Mouse (Mus musculus) lung, embryonic 15.5 days (tissue): ENCODE measurements around the gene Pax2. TPM values are rescaled to one million over a fixed set of nuclear protein-coding genes. Genes with fewer than 3 reads are reported as not detected.
A peak's percentile ranks its signal among the peaks of the same experiment; 100 is the strongest.

Experiments used
- ATAC-seq: fragments of 200-750 bp; cut with Nextera tagmentation; 2 replicates; pipeline ENCODE4 v1.8.0; 2017; ENCODE audit warnings: moderate number of reproducible peaks, borderline replicate concordance; ENCODE audit not compliant: low FRiP score, low TSS enrichment; ENCODE audit errors: extremely low read depth
- H3K27ac ChIP-seq: fragments of 300-500 bp; sonication (generic); 2 replicates; pipeline ENCODE4 v1.5.1; 2015; ENCODE audit warnings: moderate library complexity, mild to moderate bottlenecking, inconsistent platforms
- H3K27me3 ChIP-seq: fragments of 300-500 bp; sonication (generic); 2 replicates; pipeline ENCODE4 v1.6.1; 2015; ENCODE audit warnings: inconsistent platforms
- H3K36me3 ChIP-seq: fragments of 300-500 bp; sonication (generic); 2 replicates; pipeline ENCODE4 v1.6.1; 2015; ENCODE audit warnings: inconsistent platforms
- H3K4me1 ChIP-seq: fragments of 300-500 bp; sonication (generic); 2 replicates; pipeline ENCODE4 v1.6.1; 2015; ENCODE audit warnings: inconsistent platforms
- H3K4me2 ChIP-seq: fragments of 300-500 bp; sonication (generic); 2 replicates; pipeline ENCODE4 v1.6.1; 2015; ENCODE audit warnings: inconsistent platforms, mild to moderate bottlenecking, moderate library complexity
- H3K4me3 ChIP-seq: fragments of 300-500 bp; sonication (generic); 2 replicates; pipeline ENCODE4 v1.5.1; 2015; ENCODE audit warnings: mild to moderate bottlenecking, inconsistent platforms
- H3K9ac ChIP-seq: fragments of 300-500 bp; sonication (generic); 2 replicates; pipeline ENCODE4 v1.6.1; 2015; ENCODE audit warnings: inconsistent platforms
- H3K9me3 ChIP-seq: fragments of 300-500 bp; sonication (generic); 2 replicates; pipeline ENCODE4 v1.6.1; 2016; ENCODE audit warnings: inconsistent platforms
- WGBS: fragments of 180-500 bp; shearing (Covaris S2); methylation state at CpG from one replicate; pipeline ENCODE4 v1.1.7; 2015; 5-methylcytosine and 5-hydroxymethylcytosine counted together
- polyA plus RNA-seq: library from polyadenylated mRNA; unstranded; fragments of >200 nt; fragmentation: Nextera tagmentation; extraction: Ambion mirVana; gene quantifications from 2 replicates; pipeline ENCODE4 v1.2.1, GENCODE M21; 2015

The Pax2 gene
- polyA plus RNA-seq, 1 experiment from 2014 or later = 0.10 TPM

GRCm38 (mm10) chr19:44750051-44751041 lies 5.5 kb upstream of the Pax2 start:
- peak; percentile 62; the same call in 1 of the 2 replicates for ATAC-seq
- WGBS = under 1% methylated on average over 42 of the region's 42 CpGs
- peak overlapping the region; percentile 26 for H3K4me3 ChIP-seq
- peak overlapping the region; percentile 41; the same call in 1 of the 2 replicates for H3K27ac ChIP-seq
- peak overlapping the region; percentile 22; the same call in 1 of the 2 replicates for H3K9ac ChIP-seq
- peaks cover 100% of the 10 kb centered on the region for H3K27me3 ChIP-seq
- no peaks in the 10 kb centered on the region for H3K9me3 ChIP-seq
- H3K4me1 ChIP-seq = peaks cover 32% of the 10 kb centered on the region
- no peaks in the 10 kb centered on the region for H3K36me3 ChIP-seq
- peak overlapping the region; percentile 53 for H3K4me2 ChIP-seq

- H3K36me3 ChIP-seq = no peaks in the 10 kb centered on the region
- H3K9me3 ChIP-seq = no peaks in the 10 kb centered on the region
- peak overlapping the region; percentile 26; the same call in 1 of the 2 replicates for H3K4me3 ChIP-seq
- no peak for ATAC-seq
- H3K9ac ChIP-seq = no peak overlapping the region
- H3K4me1 ChIP-seq = peaks cover 39% of the 10 kb centered on the region
- H3K27ac ChIP-seq = no peak overlapping the region
- H3K27me3 ChIP-seq = peaks cover 100% of the 10 kb centered on the region
- H3K4me2 ChIP-seq = peak overlapping the region; percentile 53
- WGBS = 2% methylated on average over 9 of the region's 9 CpGs
Measured at GRCm38 (mm10) chr19:44751042-44751441, 4.8 kb upstream of the Pax2 start.

DNA sequence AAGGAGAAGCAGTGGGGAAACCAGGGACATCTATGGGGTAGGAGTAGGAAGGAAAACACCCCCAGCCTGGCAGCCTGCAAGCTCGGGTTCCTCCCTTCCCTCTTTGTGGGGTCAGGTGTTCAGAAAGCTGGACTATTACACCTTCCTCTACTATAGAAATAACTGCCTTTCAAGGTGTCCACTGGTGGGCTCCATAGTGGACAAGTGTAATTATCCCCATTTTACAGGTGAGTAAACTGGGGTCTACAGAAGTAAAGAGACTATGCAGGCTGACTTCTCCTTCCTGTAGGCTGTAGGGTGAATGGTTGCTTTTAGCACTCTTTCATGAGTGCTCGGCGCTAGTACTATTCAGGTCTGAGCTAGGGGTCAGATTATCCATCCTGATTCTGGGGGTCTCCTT lies 4.3 kb upstream of the Pax2 start:
- no peaks in the 10 kb centered on the region for H3K9me3 ChIP-seq
- H3K4me3 ChIP-seq = no peak overlapping the region
- ATAC-seq = no peak
- H3K27me3 ChIP-seq = peaks cover 100% of the 10 kb centered on the region
- H3K36me3 ChIP-seq = no peaks in the 10 kb centered on the region
- H3K4me2 ChIP-seq = no peak overlapping the region
- H3K27ac ChIP-seq = no peak overlapping the region
- H3K9ac ChIP-seq = no peak overlapping the region
- H3K4me1 ChIP-seq = peaks cover 41% of the 10 kb centered on the region
- WGBS = 9% methylated on average over 3 of the region's 3 CpGs

- Histone ChIP-seq H3K4me3 (no peak overlapping the region), H3K36me3 (no peaks in the 10 kb centered on the region), H3K27me3 (peaks cover 100% of the 10 kb centered on the region), H3K9me3 (no peaks in the 10 kb centered on the region), H3K4me2 (no peak overlapping the region), H3K9ac (no peak overlapping the region), H3K4me1 (peaks cover 44% of the 10 kb centered on the region), H3K27ac (no peak overlapping the region)
- ATAC-seq = no peak
- WGBS = 1% methylated on average over 31 of the region's 31 CpGs
Measured at GRCm38 (mm10) chr19:44752056-44752940, 3.5 kb upstream of the Pax2 start.

DNA sequence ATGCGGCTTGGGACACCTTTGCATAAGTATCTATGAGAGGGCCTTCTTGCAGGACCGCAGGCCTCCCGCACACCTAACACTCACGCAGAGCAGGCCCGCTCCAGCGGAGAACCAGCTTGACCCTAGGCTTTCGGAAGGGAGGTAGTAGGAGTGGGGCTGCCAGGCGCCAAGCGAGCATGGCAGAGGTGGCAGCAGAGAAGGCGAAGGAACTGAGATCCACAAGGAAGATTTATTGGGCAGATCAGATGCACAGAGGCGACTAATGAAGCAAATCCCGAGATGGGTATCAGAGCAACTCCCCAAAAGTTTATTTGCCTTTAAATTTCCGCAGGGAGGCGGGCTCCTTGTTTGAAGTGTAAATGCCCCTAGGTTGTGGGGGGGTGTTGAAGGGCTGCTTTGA lies 2.5 kb upstream of the Pax2 start:
- Histone ChIP-seq H3K36me3 (no peaks in the 10 kb centered on the region), H3K4me1 (peaks cover 44% of the 10 kb centered on the region), H3K4me3 (no peak overlapping the region), H3K9ac (no peak overlapping the region), H3K27ac (no peak overlapping the region), H3K27me3 (peaks cover 99% of the 10 kb centered on the region), H3K4me2 (no peak overlapping the region), H3K9me3 (no peaks in the 10 kb centered on the region)
- WGBS = 4% methylated on average over 14 of the region's 14 CpGs
- no peak for ATAC-seq

- Histone ChIP-seq H3K36me3 (no peaks in the 10 kb centered on the region), H3K4me3 (no peak overlapping the region), H3K4me2 (no peak overlapping the region), H3K27ac (no peak overlapping the region), H3K9ac (no peak overlapping the region), H3K9me3 (no peaks in the 10 kb centered on the region), H3K27me3 (peaks cover 98% of the 10 kb centered on the region), H3K4me1 (peaks cover 43% of the 10 kb centered on the region)
- no peak for ATAC-seq
- WGBS = 2% methylated on average over 16 of the region's 16 CpGs
Measured at GRCm38 (mm10) chr19:44754461-44755377, 1.1 kb upstream of the Pax2 start.

DNA sequence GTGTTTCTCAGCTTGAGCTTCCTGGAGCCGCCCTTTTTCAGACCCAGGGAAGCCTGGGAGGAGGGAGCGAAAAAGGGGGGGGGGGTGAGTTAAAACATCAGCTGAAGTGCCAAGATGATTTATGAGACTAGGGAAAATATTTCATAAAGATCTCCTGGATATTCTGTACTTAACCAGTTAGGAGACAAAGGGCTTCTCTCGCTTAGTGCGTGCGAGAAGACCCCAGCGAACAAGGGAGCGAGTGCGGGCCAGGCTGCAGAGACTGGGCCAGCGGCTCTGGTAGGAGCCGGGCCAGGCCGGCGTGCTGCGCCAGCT lies 510 bp upstream of the Pax2 start:
- H3K9ac ChIP-seq = no peak overlapping the region
- no peak overlapping the region for H3K27ac ChIP-seq
- no peaks in the 10 kb centered on the region for H3K36me3 ChIP-seq
- no peaks in the 10 kb centered on the region for H3K9me3 ChIP-seq
- peak overlapping the region; percentile 55 for H3K4me2 ChIP-seq
- H3K27me3 ChIP-seq = peaks cover 98% of the 10 kb centered on the region
- peak overlapping the region; percentile 30 for H3K4me3 ChIP-seq
- no peak for ATAC-seq
- WGBS = under 1% methylated on average over 8 of the region's 13 CpGs
- H3K4me1 ChIP-seq = peaks cover 40% of the 10 kb centered on the region

DNA sequence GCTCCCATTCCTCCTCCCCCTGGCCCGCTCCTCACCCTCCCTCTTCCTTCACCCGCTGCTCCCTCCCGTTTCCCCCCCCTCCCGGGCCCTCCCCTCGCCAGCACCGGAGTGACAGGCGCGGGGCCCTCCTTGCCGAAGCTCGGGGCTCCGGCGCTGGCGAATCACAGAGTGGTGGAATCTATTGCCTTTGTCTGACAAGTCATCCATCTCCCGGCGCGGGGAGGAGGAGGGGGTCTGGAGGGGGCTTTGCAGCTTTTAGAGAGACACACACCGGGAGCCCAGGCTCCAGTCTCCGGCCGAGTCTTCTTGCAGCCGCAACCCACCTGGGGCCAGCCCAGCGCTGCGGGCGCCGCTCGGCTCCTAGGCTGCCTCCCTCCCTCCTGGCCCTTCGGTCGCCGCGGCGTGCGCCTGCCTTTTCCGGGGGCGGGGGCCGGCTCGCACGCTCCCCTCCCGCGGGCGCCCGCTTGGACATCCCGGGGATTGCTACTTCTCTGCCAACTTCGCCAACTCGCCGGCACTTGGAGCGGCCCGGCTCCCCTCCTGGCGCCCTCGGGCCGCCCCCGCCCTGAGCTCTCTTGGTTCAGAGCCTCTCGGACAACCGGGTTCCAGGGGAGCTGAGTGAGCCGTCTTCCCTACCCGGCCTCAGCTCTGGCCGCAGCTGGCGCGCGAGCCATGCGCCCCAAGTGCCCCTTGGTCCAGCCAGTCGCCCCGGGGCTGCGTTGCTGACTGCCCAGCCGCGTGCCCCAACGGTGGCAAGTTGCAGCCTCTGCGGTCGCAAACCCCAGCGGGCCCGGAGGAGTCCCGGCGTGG lies 781 bp downstream of the Pax2 start:
- Histone ChIP-seq H3K27ac (no peak overlapping the region), H3K4me3 (peak overlapping the region; percentile 30), H3K9ac (no peak overlapping the region), H3K4me1 (peaks cover 35% of the 10 kb centered on the region), H3K27me3 (peaks cover 98% of the 10 kb centered on the region), H3K36me3 (no peaks in the 10 kb centered on the region), H3K4me2 (peak overlapping the region; percentile 55), H3K9me3 (no peaks in the 10 kb centered on the region)
- under 1% methylated on average over 65 of the region's 71 CpGs for WGBS
- no peak for ATAC-seq

GRCm38 (mm10) chr19:44757231-44757871 lies 1.5 kb downstream of the Pax2 start:
- peak overlapping the region; percentile 30 for H3K4me3 ChIP-seq
- H3K9me3 ChIP-seq = no peaks in the 10 kb centered on the region
- H3K36me3 ChIP-seq = no peaks in the 10 kb centered on the region
- H3K9ac ChIP-seq = no peak overlapping the region
- ATAC-seq = no peak
- H3K4me1 ChIP-seq = peaks cover 31% of the 10 kb centered on the region
- peak overlapping the region; percentile 55 for H3K4me2 ChIP-seq
- H3K27me3 ChIP-seq = peaks cover 98% of the 10 kb centered on the region
- H3K27ac ChIP-seq = no peak overlapping the region
- WGBS = under 1% methylated on average over 38 of the region's 38 CpGs

GRCm38 (mm10) chr19:44758846-44759245 lies 3.0 kb downstream of the Pax2 start:
- H3K36me3 ChIP-seq = no peaks in the 10 kb centered on the region
- no peak overlapping the region for H3K4me2 ChIP-seq
- H3K9ac ChIP-seq = no peak overlapping the region
- peaks cover 98% of the 10 kb centered on the region for H3K27me3 ChIP-seq
- no peak overlapping the region for H3K4me3 ChIP-seq
- under 1% methylated on average over 28 of the region's 28 CpGs for WGBS
- no peak overlapping the region for H3K27ac ChIP-seq
- H3K4me1 ChIP-seq = peaks cover 28% of the 10 kb centered on the region
- H3K9me3 ChIP-seq = no peaks in the 10 kb centered on the region
- no peak for ATAC-seq
